Mouse (Mus musculus) activated CD4-positive, CD25-positive, alpha-beta regulatory T cell, adult 4 months (primary cell): ENCODE measurements around the gene Rerg. TPM values are rescaled to one million over a fixed set of nuclear protein-coding genes. Genes with fewer than 3 reads are reported as not detected.

ENCODE experiments used
- ATAC-seq: one replicate; pipeline ENCODE4 v1.8.0; 2017
- polyA plus RNA-seq, 2 experiments: library from polyadenylated mRNA; unstranded; fragments of 100-300 nt; shearing (Covaris generic); gene quantifications; one replicate each; pipeline ENCODE4 v1.2.1; 2017

The Rerg gene
- polyA plus RNA-seq = not detected

- ATAC-seq = no peak
These were observed at the start of gene Rerg for GRCm38 (mm10) chr6:137170226-137170625. Gene Rerg, minus strand, starts transcription at chr6:137170497.

GRCm38 (mm10) chr6:137217841-137218463, 47.7 kb upstream of the Rerg start:
- ATAC-seq = no peak

GRCm38 (mm10) chr6:137211441-137211840, 41.1 kb upstream of the Rerg start:
- no peak for ATAC-seq

- no peak for ATAC-seq
These were observed 40.7 kb upstream of the Rerg start for GRCm38 (mm10) chr6:137210991-137211390.

GRCm38 (mm10) chr6:137209992-137210391, 39.7 kb upstream of the Rerg start:
- no peak for ATAC-seq

- ATAC-seq = no peak
These were observed 36.8 kb upstream of the Rerg start for GRCm38 (mm10) chr6:137207126-137207525.

GRCm38 (mm10) chr6:137205662-137206400, 35.5 kb upstream of the Rerg start:
- no peak for ATAC-seq

- no peak for ATAC-seq
These were observed 32.4 kb upstream of the Rerg start for GRCm38 (mm10) chr6:137202661-137203060.

- ATAC-seq = no peak
These were observed 31.3 kb upstream of the Rerg start for GRCm38 (mm10) chr6:137201578-137201977.

GRCm38 (mm10) chr6:137201166-137201565, 30.9 kb upstream of the Rerg start:
- ATAC-seq = no peak

GRCm38 (mm10) chr6:137192063-137192462, 21.8 kb upstream of the Rerg start:
- no peak for ATAC-seq

- no peak for ATAC-seq
These were observed 20.7 kb upstream of the Rerg start for GRCm38 (mm10) chr6:137191026-137191425.

GRCm38 (mm10) chr6:137190577-137190976, 20.3 kb upstream of the Rerg start:
- no peak for ATAC-seq

- no peak for ATAC-seq
These were observed 18.2 kb upstream of the Rerg start for GRCm38 (mm10) chr6:137188375-137188926.

- ATAC-seq = no peak
These were observed 17.1 kb upstream of the Rerg start for GRCm38 (mm10) chr6:137187426-137187825.

GRCm38 (mm10) chr6:137180636-137181035, 10.3 kb upstream of the Rerg start:
- ATAC-seq = no peak

- no peak for ATAC-seq
These were observed 9.8 kb upstream of the Rerg start for GRCm38 (mm10) chr6:137180115-137180514.

GRCm38 (mm10) chr6:137179026-137179425, 8.7 kb upstream of the Rerg start:
- no peak for ATAC-seq

GRCm38 (mm10) chr6:137170646-137171045, 349 bp upstream of the Rerg start:
- ATAC-seq = no peak

GRCm38 (mm10) chr6:137169171-137169968, 927 bp downstream of the Rerg start:
- ATAC-seq = no peak

- no peak for ATAC-seq
These were observed 3.5 kb downstream of the Rerg start for GRCm38 (mm10) chr6:137166843-137167242.

- ATAC-seq = no peak
These were observed 6.7 kb downstream of the Rerg start for GRCm38 (mm10) chr6:137163571-137163970.

- ATAC-seq = no peak
These were observed 7.2 kb downstream of the Rerg start for GRCm38 (mm10) chr6:137163061-137163460.
